Mouse (Mus musculus) kidney, embryonic 14.5 days (tissue): ENCODE results near the gene Ift81. TPM values are rescaled to one million over a fixed set of nuclear protein-coding genes. Genes with fewer than 3 reads are reported as not detected.
"Not testable (repeated sequence)": the region's sequence is repeated elsewhere in the genome, so short reads cannot be mapped to it uniquely, and the experiment has no call there.

ENCODE experiments used
- ATAC-seq: fragments of 200-750 bp; cut with Nextera tagmentation; 2 replicates; pipeline ENCODE4 v1.8.0; 2017; ENCODE audit warnings: moderate number of reproducible peaks, mild to moderate bottlenecking, moderate TSS enrichment, moderate library complexity; ENCODE audit not compliant: low FRiP score, low TSS enrichment
- H3K27ac ChIP-seq: fragments of 300-500 bp; sonication (generic); 2 replicates; pipeline ENCODE4 v1.5.1; 2014; ENCODE audit warnings: low read depth, mild to moderate bottlenecking, low read length, moderate library complexity, mixed read lengths
- H3K27me3 ChIP-seq: fragments of 300-500 bp; sonication (generic); 2 replicates; pipeline ENCODE4 v1.6.1; 2014; ENCODE audit warnings: mild to moderate bottlenecking, low read length; ENCODE audit not compliant: control insufficient read depth, insufficient read depth
- H3K36me3 ChIP-seq: fragments of 300-500 bp; sonication (generic); 2 replicates; pipeline ENCODE4 v1.6.1; 2014; ENCODE audit warnings: low read length, mixed read lengths; ENCODE audit not compliant: control insufficient read depth, insufficient read depth
- H3K4me1 ChIP-seq: fragments of 300-500 bp; sonication (generic); 2 replicates; pipeline ENCODE4 v1.6.1; 2014; ENCODE audit warnings: low read length, mixed read lengths; ENCODE audit not compliant: control insufficient read depth, insufficient read depth
- H3K4me2 ChIP-seq: fragments of 300-500 bp; sonication (generic); replicated peaks from 2 replicates; pipeline ENCODE4 v1.6.1; 2014; ENCODE audit warnings: low read depth, mild to moderate bottlenecking, low read length
- H3K4me3 ChIP-seq: fragments of 300-500 bp; sonication (generic); 2 replicates; pipeline ENCODE4 v1.5.1; 2014; ENCODE audit warnings: mild to moderate bottlenecking, low read length
- H3K9ac ChIP-seq: fragments of 300-500 bp; sonication (generic); 2 replicates; pipeline ENCODE4 v1.6.1; 2014; ENCODE audit warnings: low read depth, mild to moderate bottlenecking, low read length, moderate library complexity
- H3K9me3 ChIP-seq: fragments of 300-500 bp; sonication (generic); 2 replicates; pipeline ENCODE4 v1.6.1; 2016; ENCODE audit warnings: low read length; ENCODE audit not compliant: control insufficient read depth
- WGBS: fragments of 180-500 bp; shearing (Covaris S2); extraction: QIAGEN DNeasy Blood & Tissue Kit; methylation state at CpG from one replicate; pipeline ENCODE4 v1.1.7; 2014; 5-methylcytosine and 5-hydroxymethylcytosine counted together
- polyA plus RNA-seq: library from polyadenylated mRNA; unstranded; fragments of >200 nt; fragmentation: Nextera tagmentation; extraction: Ambion mirVana; gene quantifications from 2 replicates; pipeline ENCODE4 v1.2.1, GENCODE M21; 2014

Gene Ift81
- polyA plus RNA-seq, 1 experiment from 2014 or later, result 46.0 TPM

DNA sequence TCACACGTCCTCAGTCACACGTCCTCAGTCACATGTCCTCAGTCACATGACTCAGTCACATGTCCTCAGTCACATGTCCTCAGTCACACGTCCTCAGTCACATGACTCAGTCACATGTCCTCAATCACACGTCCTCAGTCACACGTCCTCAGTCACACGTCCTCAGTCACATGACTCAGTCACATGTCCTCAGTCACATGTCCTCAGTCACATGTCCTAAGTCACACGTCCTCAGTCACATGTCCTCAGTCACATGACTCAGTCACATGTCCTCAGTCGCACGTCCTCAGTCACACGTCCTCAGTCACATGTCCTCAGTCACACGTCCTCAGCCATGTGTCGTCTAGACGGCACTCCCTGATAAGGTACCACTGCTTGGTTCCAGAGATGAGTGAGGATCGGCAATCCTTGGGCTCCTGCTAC lies 33.6 kb upstream of the Ift81 start:
- ATAC-seq, H3K9me3 ChIP-seq, H3K9ac ChIP-seq, H3K36me3 ChIP-seq, H3K4me2 ChIP-seq, H3K4me3 ChIP-seq, H3K4me1 ChIP-seq, H3K27me3 ChIP-seq, H3K27ac ChIP-seq: not testable (repeated sequence)
- 94% methylated on average over 14 of the region's 14 CpGs for WGBS

DNA sequence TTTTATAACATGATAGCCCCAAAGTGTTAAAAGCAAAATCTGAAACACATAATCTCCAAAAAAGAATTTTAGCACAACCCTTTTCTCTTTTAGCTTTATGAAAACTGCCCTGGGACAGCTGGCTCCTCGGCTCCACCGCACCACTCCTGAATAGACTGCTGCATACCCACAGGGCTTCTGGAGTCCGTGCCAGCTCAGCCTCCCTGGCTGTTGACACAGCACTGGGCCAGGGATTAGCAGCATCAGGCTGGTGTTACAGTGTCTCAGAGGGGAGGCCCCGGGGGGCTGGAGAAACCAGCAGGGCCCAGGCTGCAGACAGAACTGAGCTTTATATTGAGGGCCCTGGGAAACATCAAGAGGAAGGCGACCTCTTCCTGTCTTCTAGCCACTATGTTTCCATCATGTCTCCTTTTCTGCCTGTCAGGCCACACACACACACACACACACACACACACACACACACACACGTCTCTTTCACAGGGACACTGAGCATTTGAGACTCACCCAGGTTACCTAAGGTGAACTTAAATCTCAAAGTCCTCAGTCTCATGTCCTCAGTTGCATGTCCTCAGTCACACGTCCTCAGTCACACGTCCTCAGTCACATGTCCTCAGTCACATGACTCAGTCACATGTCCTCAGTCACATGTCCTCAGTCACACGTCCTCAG lies 33.1 kb upstream of the Ift81 start:
- no peak for ATAC-seq
- Histone ChIP-seq H3K4me1 (no peaks in the 10 kb centered on the region), H3K4me3 (no peak overlapping the region), H3K9me3 (no peaks in the 10 kb centered on the region), H3K27ac (no peak overlapping the region), H3K27me3 (no peaks in the 10 kb centered on the region), H3K9ac (no peak overlapping the region), H3K4me2 (no peak overlapping the region), H3K36me3 (no peaks in the 10 kb centered on the region)
- WGBS, result 77% methylated on average over 9 of the region's 9 CpGs

DNA sequence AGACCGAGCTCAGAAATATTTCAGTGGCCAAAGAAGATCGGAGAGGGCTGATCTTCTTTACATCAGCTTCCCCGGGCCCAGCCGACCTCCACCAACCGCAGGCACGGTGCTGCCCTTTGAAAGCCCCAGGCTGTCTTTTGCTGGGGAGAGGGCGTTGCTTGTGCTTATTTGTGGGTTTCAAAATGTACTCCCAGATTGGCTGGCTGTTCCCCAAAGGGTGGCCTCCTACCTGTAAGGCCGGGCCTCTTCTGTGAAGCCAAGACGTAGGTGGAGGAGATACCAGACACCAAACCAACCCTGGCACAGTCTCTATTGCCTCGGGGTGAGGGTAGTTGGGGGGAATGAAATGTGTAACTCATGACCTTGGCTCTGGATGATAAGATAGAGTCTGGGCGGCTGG lies 31.7 kb upstream of the Ift81 start:
- no peaks in the 10 kb centered on the region for H3K36me3 ChIP-seq
- WGBS, result 86% methylated on average over 11 of the region's 11 CpGs
- H3K9ac ChIP-seq, result no peak overlapping the region
- no peaks in the 10 kb centered on the region for H3K4me1 ChIP-seq
- no peaks in the 10 kb centered on the region for H3K9me3 ChIP-seq
- H3K4me2 ChIP-seq, result no peak overlapping the region
- H3K27ac ChIP-seq, result no peak overlapping the region
- ATAC-seq, result no peak
- H3K27me3 ChIP-seq, result no peaks in the 10 kb centered on the region
- no peak overlapping the region for H3K4me3 ChIP-seq

DNA sequence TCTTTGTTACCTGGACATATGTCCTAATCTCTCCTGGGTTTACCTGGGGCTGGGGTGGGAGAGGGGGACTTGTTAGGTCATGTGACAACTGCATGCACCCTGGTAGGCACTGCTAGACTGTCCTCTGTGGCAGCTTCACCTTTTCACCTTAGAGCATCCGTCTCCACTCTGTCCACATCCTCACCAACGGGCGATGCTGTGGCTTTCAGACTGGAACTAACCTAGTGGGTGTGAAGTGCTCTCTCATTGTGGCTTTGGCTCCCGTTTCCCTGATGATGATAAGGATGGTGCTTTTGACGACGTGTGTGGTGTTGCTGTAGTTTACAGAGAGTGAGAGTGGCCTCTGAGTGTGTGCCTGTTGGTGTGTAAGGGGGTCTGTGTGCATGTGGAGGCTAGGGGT lies 31.0 kb upstream of the Ift81 start:
- Histone ChIP-seq H3K9me3 (no peaks in the 10 kb centered on the region), H3K4me3 (no peak overlapping the region; the same call in 1 of the 2 replicates), H3K27ac (no peak overlapping the region), H3K36me3 (no peaks in the 10 kb centered on the region), H3K9ac (no peak overlapping the region), H3K4me2 (no peak overlapping the region), H3K27me3 (no peaks in the 10 kb centered on the region), H3K4me1 (no peaks in the 10 kb centered on the region)
- 83% methylated on average over 6 of the region's 6 CpGs for WGBS
- ATAC-seq, result no peak

DNA sequence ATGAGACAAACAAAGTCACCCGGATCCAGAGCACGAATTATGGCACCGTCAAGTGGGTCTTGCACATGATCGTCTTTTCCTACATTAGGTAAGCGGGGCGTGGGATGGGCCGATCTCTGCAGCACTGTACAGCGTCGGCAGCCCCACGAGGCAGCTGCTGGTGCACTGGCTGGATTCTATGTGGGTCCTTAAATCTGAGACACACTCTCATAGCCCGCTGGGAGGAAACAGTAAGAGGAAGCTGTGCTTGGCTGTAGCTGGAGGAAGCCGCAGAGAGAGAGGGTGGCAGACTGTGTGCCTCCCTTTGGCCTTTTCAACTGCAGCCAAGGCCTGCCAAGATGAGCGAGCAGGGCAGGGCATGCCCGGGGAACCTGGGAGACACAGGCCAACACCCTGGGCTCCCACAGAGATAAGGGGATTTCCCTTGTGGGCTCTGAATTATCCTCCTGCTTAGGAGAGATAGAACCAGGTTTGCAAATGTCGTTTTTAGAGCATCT lies 29.8 kb upstream of the Ift81 start:
- no peaks in the 10 kb centered on the region for H3K36me3 ChIP-seq
- no peak for ATAC-seq

GRCm38 (mm10) chr5:122643701-122644100 lies 29.4 kb upstream of the Ift81 start, which contains the start of gene P2rx7:
Gene P2rx7, plus strand, starts transcription at chr5:122643911.
- Histone ChIP-seq H3K4me2 (no peak within 1 kb of the TSS), H3K9me3 (no peaks in the 10 kb centered on the region), H3K4me1 (no peaks in the 10 kb centered on the region), H3K36me3 (no peaks in the 10 kb centered on the region), H3K4me3 (no peak within 1 kb of the TSS), H3K27me3 (no peaks in the 10 kb centered on the region), H3K9ac (no peak within 1 kb of the TSS), H3K27ac (no peak within 1 kb of the TSS)
- no peak for ATAC-seq
- 76% methylated on average over 12 of the region's 12 CpGs for WGBS

More for the DNA sequence above, 29.8 kb upstream of the Ift81 start:
- H3K9ac ChIP-seq, result no peak overlapping the region
- WGBS, result 68% methylated on average over 15 of the region's 15 CpGs
- no peak overlapping the region for H3K27ac ChIP-seq
- no peak overlapping the region for H3K4me3 ChIP-seq
- no peaks in the 10 kb centered on the region for H3K9me3 ChIP-seq
- no peaks in the 10 kb centered on the region for H3K4me1 ChIP-seq
- H3K4me2 ChIP-seq, result no peak overlapping the region
- H3K27me3 ChIP-seq, result no peaks in the 10 kb centered on the region

DNA sequence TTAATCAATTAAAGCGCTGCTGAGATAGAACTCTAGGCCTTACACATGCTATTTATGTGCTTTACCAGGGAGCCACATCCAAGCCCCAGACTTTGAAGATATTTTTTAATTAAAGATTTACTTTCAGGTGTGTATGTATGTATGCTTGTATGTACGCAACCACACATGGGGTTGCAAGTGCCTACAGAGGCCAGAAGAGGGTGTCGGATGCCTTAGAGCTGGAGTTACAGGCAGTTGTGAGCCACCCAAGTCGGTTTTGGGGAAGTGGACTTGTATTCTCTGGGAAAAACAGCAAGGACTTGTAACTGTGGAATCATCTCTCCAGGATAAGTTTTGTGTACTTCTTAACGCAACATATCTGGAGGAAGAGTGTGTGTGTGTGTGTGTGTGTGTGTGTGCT lies 25.7 kb upstream of the Ift81 start:
- Histone ChIP-seq H3K4me3 (no peak overlapping the region), H3K9me3 (no peaks in the 10 kb centered on the region), H3K27me3 (no peaks in the 10 kb centered on the region), H3K9ac (no peak overlapping the region), H3K4me1 (0 out of 2 replicates have a peak, but pooled peaks cover 3% of the 10 kb centered on the region), H3K27ac (no peak overlapping the region), H3K36me3 (no peaks in the 10 kb centered on the region), H3K4me2 (no peak overlapping the region)
- ATAC-seq, result no peak
- WGBS, result 84% methylated on average over 5 of the region's 5 CpGs

DNA sequence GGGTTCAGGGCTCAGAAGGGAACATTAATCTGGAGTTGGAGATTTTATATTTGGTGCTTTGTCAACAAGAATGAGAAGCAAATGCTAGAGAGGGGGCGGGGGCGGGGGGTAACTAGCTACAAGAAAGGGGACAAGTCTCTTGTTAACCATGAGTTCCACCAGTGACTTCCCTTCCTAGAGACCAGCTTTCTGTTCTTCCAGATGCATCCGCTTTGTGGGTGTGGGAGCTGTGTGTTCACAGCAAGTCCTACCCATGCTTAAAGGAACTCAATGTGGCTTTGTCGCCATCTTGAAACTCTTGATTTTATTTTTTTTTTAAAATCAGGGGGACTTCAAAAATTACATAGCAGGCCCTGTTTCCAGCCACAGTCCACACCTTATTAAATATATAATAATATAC lies 25.2 kb upstream of the Ift81 start:
- Histone ChIP-seq H3K27ac (no peak overlapping the region), H3K36me3 (no peaks in the 10 kb centered on the region)

GRCm38 (mm10) chr5:122638296-122638695 lies 24.0 kb upstream of the Ift81 start:
- H3K4me2 ChIP-seq, result no peak overlapping the region
- 85% methylated on average over 2 of the region's 2 CpGs for WGBS
- H3K9me3 ChIP-seq, result no peaks in the 10 kb centered on the region
- H3K9ac ChIP-seq, result no peak overlapping the region
- ATAC-seq, result no peak
- no peaks in the 10 kb centered on the region for H3K36me3 ChIP-seq
- no peak overlapping the region for H3K4me3 ChIP-seq
- no peaks in the 10 kb centered on the region for H3K27me3 ChIP-seq
- 0 out of 2 replicates have a peak, but pooled peaks cover 3% of the 10 kb centered on the region for H3K4me1 ChIP-seq
- H3K27ac ChIP-seq, result no peak overlapping the region

More for the DNA sequence above, 25.2 kb upstream of the Ift81 start:
- ATAC-seq, result no peak
- Histone ChIP-seq H3K9me3 (no peaks in the 10 kb centered on the region), H3K4me2 (no peak overlapping the region), H3K4me1 (0 out of 2 replicates have a peak, but pooled peaks cover 3% of the 10 kb centered on the region), H3K9ac (no peak overlapping the region), H3K27me3 (no peaks in the 10 kb centered on the region), H3K4me3 (no peak overlapping the region)
- WGBS, result 97% methylated on average over 4 of the region's 4 CpGs
